Mouse (Mus musculus) lung, postnatal 14 days (tissue): ENCODE results near the gene Dapk2.

ENCODE experiments used
- DNase-seq: peaks from one replicate; pipeline ENCODE4 v3.0.0; 2021

The Dapk2 gene

GRCm38 (mm10) chr9:66237742-66238141 lies 79.7 kb downstream of the Dapk2 start:
- DNase-seq: no peak

DNA sequence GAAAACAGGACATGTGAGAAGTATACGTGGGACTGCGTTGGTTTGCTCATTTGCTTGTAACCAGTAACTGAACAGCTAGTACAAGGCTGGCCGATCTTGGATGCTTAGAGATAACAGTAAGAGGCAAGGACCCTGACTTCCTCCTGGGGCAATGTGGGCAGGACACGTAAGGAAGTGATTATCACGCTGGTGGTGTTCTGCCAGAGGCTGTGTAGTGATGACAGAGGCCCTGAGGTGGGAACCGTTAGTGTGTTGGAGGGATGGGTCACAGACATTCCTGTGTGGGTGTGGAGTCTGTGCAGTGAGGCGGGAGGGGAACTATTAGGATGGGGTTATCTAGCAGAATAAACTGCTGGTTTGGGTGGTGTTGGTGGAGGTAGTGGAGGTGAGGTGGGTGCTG lies 81.2 kb downstream of the Dapk2 start:
- no peak for DNase-seq

GRCm38 (mm10) chr9:66239691-66240090 lies 81.7 kb downstream of the Dapk2 start:
- DNase-seq: peak; percentile 35

- peak; percentile 46 for DNase-seq
These were observed 82.5 kb downstream of the Dapk2 start for GRCm38 (mm10) chr9:66240493-66240892.

DNA sequence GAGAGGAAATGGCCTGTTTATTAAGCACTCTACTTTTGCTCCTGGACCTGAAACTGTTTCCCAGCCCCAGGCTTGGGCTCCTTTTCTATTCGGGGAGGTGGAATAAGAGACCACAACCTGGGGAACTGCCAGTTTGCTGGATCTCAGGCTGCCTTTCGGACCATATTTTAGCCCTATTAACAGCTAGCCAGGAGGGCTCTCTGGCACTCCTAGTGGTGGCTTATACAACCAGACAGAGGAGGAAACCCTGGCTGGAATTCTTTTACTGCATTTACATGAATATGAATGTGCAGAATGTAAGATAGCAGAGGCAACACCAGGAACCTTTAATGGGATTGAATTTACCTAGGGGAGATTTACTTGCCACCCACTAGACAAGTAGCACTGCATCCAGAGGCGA lies 83.0 kb downstream of the Dapk2 start:
- DNase-seq: peak; percentile 36

GRCm38 (mm10) chr9:66241722-66242121 lies 83.7 kb downstream of the Dapk2 start:
- peak; percentile 37 for DNase-seq

GRCm38 (mm10) chr9:66243240-66243639 lies 85.2 kb downstream of the Dapk2 start:
- DNase-seq: no peak

DNA sequence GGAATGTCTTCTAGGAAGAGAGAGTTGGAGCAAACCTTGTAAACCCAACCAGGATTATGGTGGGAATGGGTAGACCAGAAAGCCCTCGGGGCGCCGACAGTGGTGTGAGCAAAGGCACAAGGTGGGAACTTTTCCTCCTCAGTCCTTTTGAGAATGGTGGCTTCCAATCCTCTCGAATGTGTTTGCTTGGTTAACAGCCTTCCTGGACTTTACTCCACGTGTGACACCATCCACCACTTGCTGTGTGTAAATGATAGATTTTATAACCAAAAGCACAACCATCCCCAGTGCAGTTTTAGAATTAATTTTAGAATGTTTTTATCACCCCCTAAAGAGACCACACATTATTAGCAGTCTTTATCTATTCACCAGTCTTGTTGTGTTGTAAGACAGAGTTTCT lies 86.1 kb downstream of the Dapk2 start:
- DNase-seq: no peak

- DNase-seq: no peak
These were observed 87.7 kb downstream of the Dapk2 start for GRCm38 (mm10) chr9:66245707-66246106.

DNA sequence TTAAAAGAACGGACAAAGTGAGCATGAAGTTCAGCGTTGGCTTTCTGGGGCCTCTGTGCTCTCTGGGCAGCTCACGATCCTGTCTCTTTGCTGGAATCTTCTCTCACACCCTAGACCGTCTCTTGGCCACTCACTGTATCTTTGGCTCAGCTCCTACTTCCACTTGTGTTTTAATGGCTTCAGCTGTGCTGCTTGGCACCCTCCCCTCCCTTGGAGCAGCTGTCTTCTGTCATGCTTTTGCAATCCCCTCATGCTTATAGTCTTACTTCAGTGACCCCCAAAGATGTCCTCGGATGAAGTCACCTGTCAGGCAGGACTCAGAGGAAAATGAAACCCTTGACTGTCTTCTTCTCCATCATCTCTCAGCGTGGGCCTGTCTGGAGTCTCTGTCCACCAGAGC lies 91.3 kb downstream of the Dapk2 start:
- DNase-seq: peak; percentile 39

- no peak for DNase-seq
These were observed 93.2 kb downstream of the Dapk2 start for GRCm38 (mm10) chr9:66251159-66251691.

GRCm38 (mm10) chr9:66261741-66262140 lies 103.7 kb downstream of the Dapk2 start:
- no peak for DNase-seq

DNA sequence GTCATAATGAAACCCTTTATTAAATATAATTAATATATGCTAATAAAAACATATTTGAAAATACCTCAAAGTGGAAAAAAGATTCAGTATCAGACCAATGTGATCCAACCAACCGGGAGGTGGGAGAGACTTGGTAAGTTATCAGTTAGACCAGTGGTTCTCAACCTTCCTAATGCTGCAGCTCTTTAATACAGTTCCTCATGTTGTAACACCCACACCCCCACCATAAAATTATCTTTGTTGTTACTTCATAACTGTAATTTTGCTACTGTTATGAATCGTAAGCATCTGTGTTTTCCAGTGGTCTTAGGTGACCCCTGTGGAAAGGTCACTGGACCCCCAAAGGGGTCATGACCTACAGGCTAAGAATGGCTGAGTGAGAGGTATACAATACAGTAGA lies 105.7 kb downstream of the Dapk2 start:
- DNase-seq: no peak

GRCm38 (mm10) chr9:66265645-66266044 lies 107.6 kb downstream of the Dapk2 start:
- DNase-seq: no peak

DNA sequence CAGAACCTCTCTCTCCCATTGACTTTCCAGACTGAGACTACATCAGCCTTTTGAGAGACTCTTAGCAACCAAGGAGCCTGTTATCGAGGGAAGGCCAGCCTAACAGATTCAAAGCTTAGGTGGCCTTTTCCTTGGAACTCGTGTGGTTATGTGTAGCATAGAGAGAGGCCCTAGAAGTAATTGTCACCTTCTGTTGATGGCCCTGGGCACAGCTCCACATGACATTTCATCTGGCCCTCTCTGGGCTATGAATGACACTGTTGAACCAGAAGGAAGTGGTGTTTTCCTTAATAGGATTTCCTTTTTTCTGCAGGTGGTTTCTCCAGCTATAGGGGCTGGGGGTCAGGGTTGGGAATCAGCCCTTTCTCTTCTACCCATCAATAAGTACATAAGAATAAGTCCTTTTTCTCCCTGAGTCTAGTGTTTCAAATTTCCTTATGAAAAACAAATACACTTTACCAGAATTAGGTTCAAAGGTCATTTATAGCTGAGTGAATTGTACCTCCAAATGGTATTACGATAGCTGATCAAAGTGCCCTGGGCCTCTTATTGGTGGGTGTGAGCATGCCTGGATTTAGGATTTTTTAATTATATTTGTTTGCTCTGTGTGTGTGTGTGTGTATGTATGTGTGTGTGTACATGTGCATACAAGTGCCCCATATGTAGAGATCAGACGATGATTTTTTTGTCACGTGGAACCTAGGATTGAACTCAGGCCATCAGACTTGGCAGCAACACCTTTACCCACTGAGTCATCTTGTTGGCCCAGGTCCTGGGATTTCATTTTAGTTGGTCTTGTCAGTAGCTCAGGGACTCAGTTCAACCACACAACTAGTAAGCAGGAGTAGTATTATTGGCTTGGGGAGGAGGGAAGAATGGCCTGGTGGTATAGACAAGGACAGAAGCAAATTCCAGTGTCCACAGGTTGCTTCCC lies 108.5 kb downstream of the Dapk2 start:
- no peak for DNase-seq

GRCm38 (mm10) chr9:66268804-66269203 lies 110.8 kb downstream of the Dapk2 start:
- no peak for DNase-seq

- DNase-seq: no peak
These were observed 112.0 kb downstream of the Dapk2 start for GRCm38 (mm10) chr9:66270038-66270437.

DNA sequence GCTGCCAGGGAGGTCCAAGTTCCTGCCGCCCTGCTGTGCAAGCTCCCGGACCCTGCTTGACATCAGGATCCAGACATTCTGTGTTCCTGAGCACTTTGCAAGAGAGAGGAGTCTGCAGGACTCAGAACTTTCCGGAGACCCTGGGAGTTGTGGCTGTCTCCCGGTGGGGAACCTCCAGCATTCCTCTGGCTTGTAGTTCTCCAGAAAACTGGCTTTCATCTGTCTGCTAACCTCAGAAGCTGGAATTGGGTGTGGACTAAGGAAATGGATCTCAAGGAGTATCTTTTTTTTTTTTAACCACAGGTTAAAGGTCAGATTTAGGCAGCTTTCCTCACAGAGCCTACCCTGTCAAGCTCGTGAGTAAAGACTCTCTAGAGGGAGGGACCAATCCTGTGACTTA lies 113.7 kb downstream of the Dapk2 start:
- DNase-seq: no peak

GRCm38 (mm10) chr9:66273632-66274031 lies 115.6 kb downstream of the Dapk2 start:
- DNase-seq: no peak

GRCm38 (mm10) chr9:66274657-66275056 lies 116.6 kb downstream of the Dapk2 start:
- no peak for DNase-seq

GRCm38 (mm10) chr9:66275267-66275991 lies 117.4 kb downstream of the Dapk2 start:
- DNase-seq: peak; percentile 29

GRCm38 (mm10) chr9:66276062-66276461 lies 118.0 kb downstream of the Dapk2 start:
- no peak for DNase-seq

DNA sequence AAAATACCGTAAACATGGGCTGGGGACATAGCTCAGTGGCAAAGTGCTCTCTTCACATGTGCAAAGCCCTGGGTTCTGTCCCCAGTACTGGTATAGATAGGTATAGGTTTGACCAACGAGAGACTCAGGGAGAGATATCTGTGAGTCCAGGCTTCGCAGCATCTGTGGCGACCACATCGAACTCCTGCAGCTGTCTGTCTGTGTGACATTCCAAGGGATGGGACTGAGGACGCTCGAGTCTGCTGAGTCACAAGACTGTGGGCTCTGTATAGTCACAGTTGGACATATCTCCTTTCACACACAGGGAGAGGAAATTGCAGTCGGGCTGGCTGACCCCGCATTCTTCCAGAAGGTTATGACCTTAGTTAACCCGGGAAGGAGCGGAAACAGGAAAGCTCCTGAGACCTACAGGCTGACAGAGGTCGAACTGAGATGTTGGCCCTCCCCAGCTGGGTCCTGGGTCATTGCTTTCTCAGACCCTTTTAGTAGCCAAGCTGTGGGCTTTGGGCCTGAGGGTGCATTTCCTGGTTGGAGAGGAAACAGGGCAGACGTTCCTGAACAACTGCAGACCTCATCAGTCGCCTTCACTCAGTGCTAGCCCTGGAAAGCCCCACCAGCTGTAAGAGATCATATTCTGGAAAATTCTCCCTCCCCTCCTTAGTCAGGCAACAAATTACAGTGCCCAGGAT lies 118.8 kb downstream of the Dapk2 start:
- DNase-seq: peak; percentile 38
